Mouse (Mus musculus): ENCODE measurements around the gene Gm28729.

- TF ChIP-seq CTCF (conservative IDR thresholded peaks at IDR 0.05; ENCODE audit: low read length) (peak; percentile 98), NANOG (IDR thresholded peaks at IDR 0.05; ENCODE audit: borderline replicate concordance, low read length) (no peak), POU5F1 (IDR thresholded peaks at IDR 0.05; ENCODE audit: borderline replicate concordance, low read length) (no peak)
Observed at GRCm38 (mm10) chr9:96491810-96492209, 33.3 kb downstream of the Gm28729 start.
